Mouse (Mus musculus) MN1 (cell line): ENCODE data around the gene Stra6.

Source experiments
- DNase-seq: peaks from one replicate; pipeline ENCODE4 v3.0.0-alpha.2; 2016; ENCODE audit warnings: low spot score

Gene Stra6

GRCm38 (mm10) chr9:58063531-58063930 is at the start of gene Stra6:
TSS of gene Stra6 (plus strand) at chr9:58063788.
- DNase-seq, result peak; percentile 78

GRCm38 (mm10) chr9:58014393-58015160 is 49.0 kb upstream of the Stra6 start:
- no peak for DNase-seq

- DNase-seq, result no peak
These were observed 47.7 kb upstream of the Stra6 start for GRCm38 (mm10) chr9:58015856-58016255.

- no peak for DNase-seq
These were observed 46.6 kb upstream of the Stra6 start for GRCm38 (mm10) chr9:58016962-58017361.

- DNase-seq, result no peak
These were observed 45.2 kb upstream of the Stra6 start for GRCm38 (mm10) chr9:58018385-58018784.

- DNase-seq, result no peak
These were observed 37.6 kb upstream of the Stra6 start for GRCm38 (mm10) chr9:58025995-58026394.

GRCm38 (mm10) chr9:58027426-58028180 is 36.0 kb upstream of the Stra6 start:
- no peak for DNase-seq

GRCm38 (mm10) chr9:58028841-58029240 is 34.7 kb upstream of the Stra6 start:
- no peak for DNase-seq

- no peak for DNase-seq
These were observed 34.0 kb upstream of the Stra6 start for GRCm38 (mm10) chr9:58029635-58030034.

GRCm38 (mm10) chr9:58031895-58032294 is 31.7 kb upstream of the Stra6 start:
- no peak for DNase-seq

- DNase-seq, result no peak
These were observed 28.1 kb upstream of the Stra6 start for GRCm38 (mm10) chr9:58035519-58035918.

GRCm38 (mm10) chr9:58035951-58036698 is 27.5 kb upstream of the Stra6 start:
- DNase-seq, result no peak

GRCm38 (mm10) chr9:58036961-58037360 is 26.6 kb upstream of the Stra6 start:
- no peak for DNase-seq

GRCm38 (mm10) chr9:58038500-58039168 is 25.0 kb upstream of the Stra6 start:
- DNase-seq, result peak; percentile 81

- no peak for DNase-seq
These were observed 22.6 kb upstream of the Stra6 start for GRCm38 (mm10) chr9:58040977-58041376.

- no peak for DNase-seq
These were observed 21.2 kb upstream of the Stra6 start for GRCm38 (mm10) chr9:58042391-58042790.

GRCm38 (mm10) chr9:58043496-58044017 is 20.0 kb upstream of the Stra6 start:
- no peak for DNase-seq

GRCm38 (mm10) chr9:58044828-58045227 is 18.8 kb upstream of the Stra6 start:
- no peak for DNase-seq

GRCm38 (mm10) chr9:58045646-58046045 is 17.9 kb upstream of the Stra6 start:
- DNase-seq, result peak; percentile 38

- DNase-seq, result no peak
These were observed 16.5 kb upstream of the Stra6 start for GRCm38 (mm10) chr9:58047061-58047460.

GRCm38 (mm10) chr9:58048621-58049020 is 15.0 kb upstream of the Stra6 start:
- no peak for DNase-seq

GRCm38 (mm10) chr9:58049186-58049585 is 14.4 kb upstream of the Stra6 start:
- no peak for DNase-seq
